Mouse (Mus musculus) activated CD4-positive, CD25-positive, alpha-beta regulatory T cell, adult 4 months (primary cell): ENCODE results near the gene Sema4d. TPM values are rescaled to one million over a fixed set of nuclear protein-coding genes. Genes with fewer than 3 reads are reported as not detected.

Experiments used
- ATAC-seq: one replicate; pipeline ENCODE4 v1.8.0; 2017
- polyA plus RNA-seq, 2 experiments: library from polyadenylated mRNA; unstranded; fragments of 100-300 nt; shearing (Covaris generic); gene quantifications; one replicate each; pipeline ENCODE4 v1.2.1; 2017

Gene Sema4d
- polyA plus RNA-seq, 2 experiments from 2014 or later, result 127 to 150 TPM

DNA sequence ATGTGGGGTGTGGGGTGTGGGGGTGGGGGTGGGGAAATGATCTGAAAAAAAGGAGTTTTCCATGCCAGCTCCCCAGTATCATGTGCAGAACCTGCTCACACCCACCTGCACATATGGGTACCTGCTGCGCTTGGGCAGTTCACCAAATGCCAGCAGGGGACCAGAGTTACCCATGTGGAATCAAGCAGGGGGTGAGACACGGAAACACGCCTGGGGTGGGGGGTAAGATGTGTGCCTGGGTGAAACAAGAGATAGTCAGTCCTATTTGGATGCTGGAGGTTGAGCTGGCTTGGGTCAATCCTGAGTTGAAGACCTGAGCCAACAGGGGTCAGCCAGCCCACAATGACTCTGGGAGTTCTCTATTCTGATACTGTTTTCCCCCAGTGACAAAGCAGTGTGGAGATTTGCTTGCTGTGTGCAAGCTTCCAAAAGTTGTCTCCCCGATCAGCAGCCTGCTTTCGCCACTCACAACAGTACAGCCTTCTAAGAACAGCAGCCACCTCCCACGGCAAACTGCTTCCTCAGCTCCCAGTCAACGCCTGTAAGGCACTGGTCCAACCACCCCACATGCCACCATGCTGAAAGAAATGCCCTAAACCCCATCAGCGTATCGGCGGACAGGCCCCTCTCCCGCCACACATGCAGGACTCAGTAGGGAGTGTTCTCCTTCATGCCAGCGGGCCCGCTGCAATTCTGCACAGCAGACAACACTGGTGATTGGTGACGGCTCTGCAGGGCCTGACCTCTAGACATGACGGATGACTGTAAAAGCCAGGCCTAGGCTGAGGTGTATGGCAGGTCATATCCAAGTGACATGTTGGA lies 41.0 kb downstream of the Sema4d start:
- no peak for ATAC-seq

GRCm38 (mm10) chr13:51749578-51750345 lies 43.8 kb downstream of the Sema4d start:
- ATAC-seq, result no peak

DNA sequence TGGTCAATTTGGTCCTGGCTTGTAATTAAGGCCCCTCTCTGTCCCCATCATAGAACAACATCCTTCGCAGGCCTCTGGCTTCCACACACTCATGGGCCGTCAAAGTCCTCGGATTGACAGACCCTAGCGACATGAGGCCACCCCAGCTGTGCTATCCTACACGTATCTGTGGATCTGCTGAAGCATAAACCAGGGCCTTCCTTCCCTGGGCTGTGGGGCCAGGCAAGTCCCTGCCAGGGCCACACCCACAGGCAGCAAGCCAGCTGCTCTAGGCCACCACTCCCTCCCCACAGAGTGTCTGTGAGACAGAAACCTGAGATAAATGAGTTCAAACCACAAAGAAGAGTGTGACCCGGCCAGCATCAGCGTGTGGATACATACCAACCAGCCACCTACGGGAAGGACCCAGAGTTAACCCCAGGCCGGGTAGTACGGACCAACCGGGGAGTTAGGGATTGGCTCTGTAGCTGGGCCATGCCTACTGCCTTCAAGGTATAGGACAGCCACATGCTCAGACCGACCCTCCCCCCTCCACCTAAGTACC lies 45.5 kb downstream of the Sema4d start:
- peak; percentile 85 for ATAC-seq

GRCm38 (mm10) chr13:51747069-51747468 lies 46.5 kb downstream of the Sema4d start:
- no peak for ATAC-seq

DNA sequence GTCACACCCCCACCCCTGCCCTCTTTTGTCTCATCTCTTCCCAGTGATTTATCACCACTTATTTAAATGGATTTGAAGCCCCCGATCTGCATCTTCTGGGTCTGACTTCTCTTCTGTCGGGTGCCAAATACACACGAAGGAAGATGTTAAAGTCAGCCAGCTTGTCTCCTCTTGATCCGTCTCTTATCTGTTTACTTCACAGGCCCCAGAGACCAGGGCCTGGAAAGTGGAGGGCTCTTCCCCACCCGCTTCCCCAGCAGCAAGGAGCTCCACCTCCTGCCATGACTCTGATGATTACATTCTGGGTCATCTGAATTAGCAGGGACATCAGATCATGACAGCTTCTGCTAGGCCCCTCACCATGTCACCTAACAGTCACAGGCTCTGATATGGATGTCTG lies 47.7 kb downstream of the Sema4d start:
- ATAC-seq, result no peak

DNA sequence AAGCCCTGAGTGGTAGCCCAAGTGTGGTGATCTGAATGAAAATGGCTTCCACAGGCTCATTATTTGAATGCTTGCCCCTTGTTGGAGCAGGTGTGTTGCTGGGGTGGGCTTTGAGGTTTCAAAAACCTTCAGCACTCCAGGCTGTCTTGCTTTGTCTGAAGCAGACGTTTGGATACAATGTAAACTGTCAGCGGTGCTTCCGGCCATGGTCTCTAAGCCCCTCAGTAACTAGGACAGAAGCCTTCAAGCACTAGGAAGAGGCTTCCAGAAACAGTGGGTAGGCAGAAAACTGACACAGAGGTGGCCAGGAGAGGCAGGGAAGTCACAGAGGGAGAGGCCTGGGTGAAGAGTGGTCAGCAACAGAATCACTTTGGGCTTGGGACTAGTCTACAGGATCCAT lies 49.7 kb downstream of the Sema4d start:
- ATAC-seq, result no peak

- peak; percentile 51 for ATAC-seq
Observed at GRCm38 (mm10) chr13:51742551-51743052, 50.9 kb downstream of the Sema4d start.

- no peak for ATAC-seq
Observed at GRCm38 (mm10) chr13:51740776-51741175, 52.8 kb downstream of the Sema4d start.

DNA sequence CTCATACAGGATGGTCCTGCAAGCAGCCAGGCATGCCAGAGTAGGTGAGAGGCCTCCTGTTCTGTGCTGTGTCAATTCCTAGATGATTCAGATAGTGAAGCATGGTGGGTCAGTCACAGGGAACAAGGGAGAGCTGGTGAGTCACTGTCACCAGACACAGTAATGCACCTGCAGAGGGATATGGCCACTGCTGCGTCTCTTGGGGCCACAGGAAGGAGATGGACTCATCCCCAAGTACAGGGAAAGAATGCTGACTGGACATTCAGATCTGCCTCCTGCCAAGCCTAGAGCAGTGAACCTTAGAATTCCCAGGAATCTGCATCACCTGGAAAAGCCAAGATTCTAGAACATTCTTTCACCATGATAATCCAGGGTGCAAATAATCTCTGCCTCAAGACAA lies 53.8 kb downstream of the Sema4d start:
- ATAC-seq, result no peak

- no peak for ATAC-seq
Observed at GRCm38 (mm10) chr13:51738531-51739117, 54.9 kb downstream of the Sema4d start.

- peak; percentile 65 for ATAC-seq
Observed at GRCm38 (mm10) chr13:51737949-51738513, 55.5 kb downstream of the Sema4d start.

GRCm38 (mm10) chr13:51737033-51737948 lies 56.3 kb downstream of the Sema4d start:
- no peak for ATAC-seq

GRCm38 (mm10) chr13:51736007-51736911 lies 57.3 kb downstream of the Sema4d start:
- ATAC-seq, result peak; percentile 8

DNA sequence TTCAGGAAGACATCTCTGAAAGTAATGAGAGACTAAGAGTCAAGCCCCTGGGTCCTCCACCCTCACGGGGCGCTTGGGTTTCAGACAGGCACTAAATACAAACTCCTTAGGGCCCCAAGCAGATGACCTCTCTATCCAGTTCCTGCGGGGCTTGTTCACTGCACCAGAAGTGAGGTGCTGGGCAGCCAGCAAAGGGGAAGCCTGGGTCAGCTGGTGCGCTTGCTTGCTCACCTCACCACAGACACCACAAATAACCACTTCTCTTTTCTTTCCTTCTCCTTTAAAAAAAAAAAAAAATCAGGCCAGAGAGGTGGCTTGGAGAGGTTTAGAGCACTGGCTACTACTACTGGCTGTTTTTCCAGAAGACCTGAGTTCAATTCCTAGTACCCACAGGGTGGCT lies 59.0 kb downstream of the Sema4d start:
- no peak for ATAC-seq

DNA sequence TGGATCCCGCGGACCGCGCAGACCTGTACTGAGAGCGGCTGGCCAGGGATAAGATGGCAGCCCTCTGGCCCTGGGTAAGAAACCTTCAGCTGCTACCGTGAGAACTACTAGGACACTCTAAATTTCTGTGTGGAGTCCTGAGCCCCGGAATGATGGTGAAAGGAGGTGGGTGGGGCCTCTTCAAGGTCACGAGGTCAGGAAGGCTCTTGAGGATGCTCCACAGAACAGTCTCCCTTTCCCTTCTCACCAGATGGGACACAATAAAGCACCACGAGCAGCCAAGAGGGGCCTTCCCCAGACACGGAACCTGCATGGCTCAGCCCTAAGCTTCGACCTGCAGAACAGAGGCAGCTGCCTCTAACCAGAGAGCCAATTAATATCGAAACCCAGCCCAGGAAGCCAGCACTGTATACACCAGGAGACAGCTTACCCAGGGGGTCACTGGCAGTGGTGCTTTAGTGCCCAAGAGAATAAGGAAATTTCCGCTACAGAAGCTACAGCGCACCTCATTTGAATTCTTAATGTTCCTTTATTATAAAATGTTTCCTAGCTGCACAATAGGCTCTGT lies 61.4 kb downstream of the Sema4d start:
- peak; percentile 60 for ATAC-seq

GRCm38 (mm10) chr13:51731474-51731873 lies 62.1 kb downstream of the Sema4d start:
- ATAC-seq, result no peak

- ATAC-seq, result no peak
Observed at GRCm38 (mm10) chr13:51729887-51730361, 63.6 kb downstream of the Sema4d start.

GRCm38 (mm10) chr13:51727364-51727763 lies 66.2 kb downstream of the Sema4d start:
- ATAC-seq, result no peak

- peak; percentile 59 for ATAC-seq
Observed at GRCm38 (mm10) chr13:51725926-51726574, 67.5 kb downstream of the Sema4d start.
